Mouse (Mus musculus) left cerebral cortex, postnatal 14 days (tissue): ENCODE results near the gene Tstd1. TPM values are rescaled to one million over a fixed set of nuclear protein-coding genes. Genes with fewer than 3 reads are reported as not detected.
A peak's percentile ranks its signal among the peaks of the same experiment; 100 is the strongest.

Experiments used
- DNase-seq, 2 experiments: peaks; one replicate each; pipeline ENCODE4 v3.0.0; 2021 to 2022; ENCODE audit warnings: low spot score in 2 of 2, mixed read lengths in 1 of 2
- intact Hi-C: fragments of 180-260 bp; cut with DNase I; formaldehyde crosslinking; loops from one replicate; pipeline ENCODE4 v1.15.1; 2025
- total RNA-seq, 2 experiments: library from RNA; stranded (reverse); gene quantifications; 2 replicates each; pipeline ENCODE4 v1.2.3; 2021

The Tstd1 gene
- total RNA-seq, 2 experiments from 2014 or later: 1.7 to 3.2 TPM

DNA sequence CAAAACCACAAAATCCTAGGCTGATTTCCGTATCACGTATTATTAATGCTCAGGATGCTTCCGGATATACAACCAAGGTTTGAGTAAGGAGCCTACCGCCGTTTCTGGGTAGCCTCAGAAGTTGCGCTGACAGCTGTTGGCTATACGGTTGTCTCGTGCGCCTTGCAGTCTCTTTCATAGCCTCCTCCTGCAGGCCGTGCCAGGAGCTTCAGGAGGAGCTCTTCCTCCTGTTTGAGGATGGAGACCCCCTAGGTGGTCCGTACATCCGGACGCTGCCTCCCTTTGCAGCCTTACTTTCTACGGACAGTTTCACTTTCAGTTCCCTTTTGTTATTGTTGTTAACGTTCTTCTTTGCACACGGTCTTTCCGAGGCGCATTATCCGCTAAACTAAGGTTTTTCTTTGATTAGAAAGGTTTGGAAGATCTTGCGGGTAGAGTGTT, 6.7 kb upstream of the Tstd1 start:
- peak; percentile 30 to 41 for DNase-seq
- intact Hi-C loops: loop anchor here (5.0 kb wide), 1 partner anchor 50 kb away; the partner anchor contains the start of gene Klhdc9

GRCm38 (mm10) chr1:171412446-171412845, 6.2 kb upstream of the Tstd1 start:
- intact Hi-C loops: loop anchor here (5.0 kb wide), 1 partner anchor 50 kb away; the partner anchor contains the start of gene Klhdc9
- peak; percentile 39 to 64 for DNase-seq

DNA sequence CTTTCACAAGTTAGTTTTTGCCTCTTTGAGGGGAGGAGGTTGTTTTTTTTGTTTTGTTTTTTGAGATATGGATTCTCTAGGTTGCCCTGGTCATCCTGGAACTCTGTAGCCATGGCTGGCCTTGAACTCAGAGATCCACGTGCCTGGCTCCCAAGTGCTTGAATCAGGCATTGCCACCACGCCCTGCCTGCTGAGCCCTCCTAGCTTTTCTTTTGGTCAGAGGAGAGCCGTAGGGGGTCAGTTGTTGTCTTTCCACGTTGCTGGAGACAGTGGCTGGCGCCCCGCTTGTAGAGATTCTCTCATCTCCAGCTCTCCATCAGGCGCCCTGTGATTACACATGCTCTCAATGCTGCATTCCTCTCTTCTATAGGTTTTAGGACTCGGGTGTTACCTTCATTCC, 5.1 kb upstream of the Tstd1 start:
- intact Hi-C loops: loop anchor here (5.0 kb wide), 1 partner anchor 51 kb away; the partner anchor contains the start of gene Klhdc9
- no peak for DNase-seq

- intact Hi-C loops: no loop called here
- no peak for DNase-seq
These were observed 715 bp downstream of the Tstd1 start for GRCm38 (mm10) chr1:171419291-171419882.

DNA sequence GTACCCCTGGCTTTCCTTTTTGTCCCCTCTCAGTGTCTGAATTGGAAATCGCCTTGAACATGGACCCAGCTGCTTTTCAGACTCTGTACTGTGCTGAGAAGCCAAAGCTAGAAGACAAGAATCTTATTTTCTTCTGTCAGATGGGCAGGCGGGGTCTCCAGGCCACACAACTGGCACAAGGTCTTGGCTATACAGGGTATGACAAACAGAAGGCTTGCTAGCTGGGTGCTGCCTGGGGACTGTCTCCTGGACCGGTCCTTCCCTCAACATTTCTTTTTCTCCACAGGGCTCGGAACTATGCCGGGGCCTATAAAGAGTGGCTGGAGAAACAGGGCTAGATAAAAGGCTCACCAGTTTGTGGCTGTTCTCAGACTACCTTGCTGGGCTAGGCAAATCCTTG, 1.2 kb downstream of the Tstd1 start:
- intact Hi-C loops: no loop called here
- no peak for DNase-seq

GRCm38 (mm10) chr1:171422504-171423095, 3.9 kb downstream of the Tstd1 start:
- intact Hi-C loops: no loop called here
- DNase-seq: no peak

- no peak for DNase-seq
These were observed 6.0 kb downstream of the Tstd1 start for GRCm38 (mm10) chr1:171424638-171425037.

GRCm38 (mm10) chr1:171425126-171425525, 6.5 kb downstream of the Tstd1 start:
- no peak for DNase-seq
- intact Hi-C loops: no loop called here

More at GRCm38 (mm10) chr1:171424638-171425037, 6.0 kb downstream of the Tstd1 start:
- intact Hi-C loops: no loop called here

DNA sequence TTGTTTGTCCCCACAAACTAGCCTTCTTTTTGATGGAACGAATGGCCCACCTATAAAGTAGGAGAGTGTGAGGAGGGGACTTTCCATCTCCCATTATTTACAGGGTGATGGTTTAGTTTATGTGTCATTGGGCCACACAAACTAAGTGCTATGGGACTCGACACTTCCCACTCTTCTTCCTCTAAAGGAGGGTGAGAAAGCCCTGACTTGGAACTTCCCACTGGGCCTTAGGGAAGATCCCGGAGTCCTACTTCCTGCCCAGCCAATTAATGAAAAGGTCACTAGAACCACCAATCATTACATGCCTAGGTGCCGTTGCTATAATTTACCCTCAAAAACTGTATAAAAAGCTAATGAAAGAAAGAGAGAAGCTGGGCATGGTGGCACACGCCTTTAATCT, 13.5 kb downstream of the Tstd1 start:
- no peak for DNase-seq
- intact Hi-C loops: no loop called here

DNA sequence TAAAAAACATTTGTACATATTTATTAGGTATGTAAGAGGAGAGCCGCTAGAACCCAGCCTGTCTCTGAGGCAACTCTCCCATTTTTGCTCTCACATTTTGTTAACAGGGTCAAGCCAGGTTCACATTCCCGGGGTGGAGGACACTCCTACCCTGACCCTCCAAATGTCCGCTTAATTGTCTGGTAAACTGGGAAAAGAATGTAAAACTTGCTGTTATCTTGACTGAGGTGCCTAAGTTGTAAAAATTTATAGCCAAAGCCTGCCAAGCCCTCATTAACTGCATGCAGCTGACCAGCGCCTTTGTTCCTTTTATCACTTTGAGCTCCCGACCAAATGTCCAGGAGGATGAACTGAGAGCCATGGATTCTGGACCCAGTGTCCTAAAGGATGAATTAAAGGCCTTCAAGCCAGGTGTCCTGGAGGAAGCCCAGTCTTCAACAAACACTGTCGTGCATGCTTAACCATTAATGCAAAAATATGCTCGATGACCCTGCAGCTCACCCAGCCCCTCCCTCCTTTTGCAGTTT, 16.7 kb downstream of the Tstd1 start:
- DNase-seq: no peak
- intact Hi-C loops: no loop called here

- DNase-seq: no peak
- intact Hi-C loops: no loop called here
These were observed 17.3 kb downstream of the Tstd1 start for GRCm38 (mm10) chr1:171435974-171436373.

GRCm38 (mm10) chr1:171437264-171438013, 18.8 kb downstream of the Tstd1 start, which contains the start of gene F11r:
TSS of gene F11r (plus strand) at chr1:171437535.
- peak in 1 of 2 experiments; percentile 44 for DNase-seq
- intact Hi-C loops: no loop called here

- DNase-seq: no peak
- intact Hi-C loops: no loop called here
These were observed 19.5 kb downstream of the Tstd1 start for GRCm38 (mm10) chr1:171438014-171438670.

DNA sequence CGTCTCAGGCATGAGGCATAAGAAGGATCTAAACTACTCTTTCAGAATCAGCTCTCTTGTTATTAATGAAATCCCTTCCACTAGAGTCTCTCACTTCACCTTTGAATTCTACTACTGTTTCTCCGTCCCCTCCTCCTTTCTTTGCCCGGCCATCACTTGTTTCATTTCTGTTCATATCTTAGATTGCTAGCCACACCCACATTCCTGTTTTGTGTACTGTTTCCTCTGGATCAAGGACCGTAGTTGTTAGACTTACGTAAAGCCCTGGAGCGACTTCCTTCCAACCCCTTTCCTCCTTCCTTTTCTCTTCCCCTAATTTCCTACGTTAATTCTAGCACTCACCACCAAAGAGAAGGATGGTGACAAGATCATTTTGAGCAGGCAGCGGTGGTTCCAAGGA, 20.4 kb downstream of the Tstd1 start:
- intact Hi-C loops: no loop called here
- no peak for DNase-seq

DNA sequence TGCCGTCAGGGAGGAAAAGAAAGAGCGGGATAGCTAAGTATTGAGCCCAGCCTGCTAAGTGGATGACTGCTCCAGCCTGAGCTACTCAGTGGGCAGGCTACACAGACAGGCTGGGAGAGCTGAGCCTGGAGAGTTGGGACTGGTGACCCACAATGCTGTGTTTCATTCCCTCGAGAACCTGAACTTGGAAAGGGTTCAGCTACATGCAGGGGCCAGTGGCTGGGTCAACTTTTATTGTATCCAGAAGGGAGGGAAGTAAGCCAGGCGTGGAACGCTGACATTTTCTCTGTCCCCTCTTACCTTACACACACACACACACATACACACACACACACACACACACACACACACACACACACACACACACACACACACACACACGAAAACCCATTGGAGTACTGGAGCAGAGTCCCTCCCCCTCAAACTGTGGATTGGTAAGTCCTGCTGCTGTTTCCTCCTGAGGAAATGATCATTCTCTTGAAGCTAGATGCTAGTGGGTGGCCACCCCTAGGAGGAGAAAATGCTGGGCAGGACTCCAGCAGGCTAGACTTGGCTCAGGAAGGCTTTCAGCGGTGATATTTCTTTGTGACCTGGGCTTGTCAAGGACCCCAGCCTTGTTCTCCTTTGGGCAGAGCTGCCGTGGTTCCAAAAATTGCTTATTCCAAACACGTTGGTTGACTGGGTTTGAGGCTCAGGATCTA, 21.5 kb downstream of the Tstd1 start:
- DNase-seq: peak in 1 of 2 experiments; percentile 40
- intact Hi-C loops: no loop called here

DNA sequence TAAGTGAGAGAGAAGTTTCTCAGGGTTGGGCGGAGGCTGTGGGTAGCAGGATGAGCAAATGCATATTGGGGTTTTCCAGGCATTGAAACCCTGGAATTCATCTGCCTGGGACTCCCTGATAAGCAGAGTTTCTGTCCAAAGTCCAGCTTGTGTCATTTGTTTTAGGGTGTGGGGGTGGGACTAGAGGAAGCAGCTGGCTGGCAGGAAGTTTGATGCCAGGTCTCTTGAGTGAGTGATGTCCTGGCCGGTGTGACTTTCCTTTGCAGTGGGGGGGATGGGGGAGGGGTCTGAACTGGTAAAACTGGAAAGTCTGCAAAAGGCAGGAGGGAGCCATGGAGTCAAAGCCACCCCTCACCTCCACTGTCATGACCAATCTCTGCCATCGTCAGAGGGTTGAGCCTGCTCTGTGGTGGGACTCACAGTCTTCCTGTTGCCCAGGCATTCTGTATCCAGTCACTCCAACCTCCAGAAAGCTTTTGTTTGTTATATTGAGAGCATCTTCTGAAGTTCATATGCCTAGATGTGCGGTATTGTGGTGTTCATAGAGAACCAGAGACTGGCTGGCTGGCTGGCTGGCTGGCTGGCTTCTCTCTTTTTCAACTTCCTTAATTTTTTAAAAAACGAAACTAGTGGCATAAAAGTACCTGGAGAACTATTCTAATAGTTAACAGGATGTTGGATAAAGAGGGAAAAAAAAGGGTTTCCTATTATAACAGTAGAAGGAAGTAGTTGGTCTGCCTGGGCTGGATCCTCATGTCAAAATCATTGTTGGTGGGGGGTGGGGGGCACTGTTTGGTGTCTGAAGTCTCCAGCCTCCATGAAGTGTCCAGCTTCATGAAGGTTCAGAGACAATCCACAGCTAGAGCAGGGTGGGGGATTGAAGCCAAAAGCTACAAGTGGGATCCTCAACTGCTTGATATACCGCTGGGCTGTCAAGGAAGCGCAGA, 23.1 kb downstream of the Tstd1 start:
- intact Hi-C loops: no loop called here

DNA sequence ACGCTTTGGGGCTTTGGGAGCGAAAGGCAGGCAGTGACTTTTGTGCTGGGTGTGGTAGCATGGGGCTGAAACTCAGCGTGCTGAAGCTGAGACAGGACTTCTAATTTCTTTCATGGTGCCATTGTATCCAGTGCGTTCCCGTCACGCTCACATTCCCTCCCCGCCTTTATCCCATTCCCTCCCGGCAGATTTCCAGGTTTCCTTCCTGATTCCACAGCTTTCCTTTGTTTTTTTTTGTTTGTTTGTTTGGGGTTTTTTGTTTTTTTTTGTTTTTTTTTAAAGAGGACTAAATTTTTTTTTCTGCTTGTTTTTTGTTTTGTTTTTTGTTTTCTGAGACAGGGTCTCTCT, 23.7 kb downstream of the Tstd1 start:
- DNase-seq: no peak
- intact Hi-C loops: no loop called here

More for the DNA sequence above, 23.1 kb downstream of the Tstd1 start:
- no peak for DNase-seq

DNA sequence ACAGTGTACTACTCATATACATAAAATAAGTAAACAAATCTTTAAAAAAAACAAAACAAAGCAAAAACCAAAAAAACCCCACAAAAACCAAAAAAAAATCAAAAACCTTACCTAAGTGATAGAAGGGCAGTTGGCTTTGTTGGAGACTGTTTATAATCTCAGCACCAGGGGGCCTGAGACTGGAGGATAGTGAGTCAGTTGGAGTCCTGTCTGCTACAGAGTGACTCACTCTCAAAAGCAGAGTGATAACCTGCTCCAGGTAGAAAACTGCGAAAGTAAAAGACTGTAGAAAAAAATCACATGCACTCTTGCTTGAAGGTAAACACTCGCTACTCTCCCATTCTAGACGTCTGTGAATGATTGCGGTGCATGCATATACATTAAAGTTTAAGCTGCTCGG, 26.4 kb downstream of the Tstd1 start:
- no peak for DNase-seq
- intact Hi-C loops: no loop called here
